Mouse (Mus musculus) kidney, adult 2 months (tissue): Measurements from ENCODE around the gene Urah.

Experiments
- CTCF ChIP-seq: fragments of 200-500 bp; conservative IDR thresholded peaks from 2 replicates; pipeline ENCODE4 v1.5.1; 2011; ENCODE audit warnings: low read depth, mild to moderate bottlenecking, control low read depth, low read length, moderate library complexity, mixed read lengths; ENCODE audit not compliant: insufficient read depth, insufficient read length
- POLR2A ChIP-seq: fragments of 200-500 bp; IDR thresholded peaks from one replicate; pipeline ENCODE4 v1.6.1; 2011; ENCODE audit warnings: low read depth, low read length, control low read depth

- TF ChIP-seq POLR2A = no peak
- TF ChIP-seq CTCF = no peak
Measured at GRCm38 (mm10) chr7:140851916-140852315, 17.1 kb downstream of the Urah start.
